Mouse (Mus musculus): Measurements from ENCODE around the gene Gpc1. TPM values are rescaled to one million over a fixed set of nuclear protein-coding genes. Genes with fewer than 3 reads are reported as not detected.

Gpc1 gene
- polyA plus RNA-seq, 1 experiment = 105 TPM

DNA sequence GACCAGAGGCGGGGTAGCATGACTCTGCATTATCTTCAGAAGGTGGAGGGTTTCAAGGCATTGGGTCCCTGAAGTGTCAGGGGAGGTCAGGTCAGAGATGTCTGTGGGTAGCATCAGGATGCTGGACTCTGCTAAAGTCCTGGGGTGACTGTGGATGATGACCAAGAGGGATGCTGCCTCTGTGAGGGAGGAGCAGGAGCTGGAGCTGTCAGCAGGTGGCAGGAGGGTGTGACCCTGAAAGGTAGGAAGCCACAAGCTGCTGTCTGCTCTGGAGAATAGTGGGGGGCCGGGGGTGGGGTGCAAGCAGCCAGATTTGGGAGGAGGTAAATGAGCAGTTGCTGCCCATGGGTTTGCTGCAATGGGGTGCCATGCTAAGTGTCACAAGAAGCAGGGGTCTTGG lies 18.0 kb downstream of the Gpc1 start:
- Histone ChIP-seq H3K4me1 (ENCODE audit: control insufficient read depth, insufficient read depth, low read length) (no peaks in the 10 kb centered on the region), H3K4me3 (ENCODE audit: insufficient read depth, low read length) (no peak overlapping the region), H3K27ac (ENCODE audit: insufficient read depth, low read length) (no peak overlapping the region)
- TF ChIP-seq CTCF (IDR thresholded peaks at IDR 0.05; ENCODE audit: borderline replicate concordance, insufficient read depth, low read length) (peak; percentile 35; the same call in 1 of the 2 replicates), POLR2A (IDR thresholded peaks at IDR 0.05; ENCODE audit: low read depth, low read length) (no peak)

- H3K27ac ChIP-seq (ENCODE audit: insufficient read depth, low read length) = no peak overlapping the region
Observed at GRCm38 (mm10) chr1:92849938-92850574, 18.6 kb downstream of the Gpc1 start.

DNA sequence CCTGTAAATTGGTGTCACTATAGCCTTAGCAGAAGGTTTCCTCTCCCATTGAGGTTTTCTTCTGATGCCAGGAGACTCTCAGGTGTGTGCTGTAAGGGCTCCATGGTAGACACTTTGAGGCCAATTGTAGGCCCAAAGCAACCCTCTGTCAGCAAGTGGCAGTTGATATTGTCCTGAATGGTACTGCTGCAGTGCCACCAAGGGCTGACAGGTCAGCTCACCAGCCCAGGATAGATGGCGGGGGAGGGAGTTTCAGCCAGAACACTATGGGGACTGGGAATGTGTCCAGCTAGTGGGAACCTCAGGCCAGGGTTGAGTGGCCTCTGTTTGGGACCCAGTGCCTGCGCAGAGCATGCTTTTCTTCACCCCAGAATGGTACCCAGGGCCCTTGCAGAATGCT lies 21.0 kb downstream of the Gpc1 start:
- Histone ChIP-seq H3K4me1 (ENCODE audit: control insufficient read depth, insufficient read depth, low read length) (no peaks in the 10 kb centered on the region), H3K27ac (ENCODE audit: insufficient read depth, low read length) (no peak overlapping the region), H3K4me3 (ENCODE audit: insufficient read depth, low read length) (no peak overlapping the region)
- TF ChIP-seq CTCF (IDR thresholded peaks at IDR 0.05; ENCODE audit: borderline replicate concordance, insufficient read depth, low read length) (no peak), POLR2A (IDR thresholded peaks at IDR 0.05; ENCODE audit: low read depth, low read length) (no peak)

More at GRCm38 (mm10) chr1:92849938-92850574, 18.6 kb downstream of the Gpc1 start:
- TF ChIP-seq POLR2A (IDR thresholded peaks at IDR 0.05; ENCODE audit: low read depth, low read length) = no peak
- no peak for TF ChIP-seq CTCF (IDR thresholded peaks at IDR 0.05; ENCODE audit: borderline replicate concordance, insufficient read depth, low read length)
- Histone ChIP-seq H3K4me1 (ENCODE audit: control insufficient read depth, insufficient read depth, low read length) (no peaks in the 10 kb centered on the region), H3K4me3 (ENCODE audit: insufficient read depth, low read length) (no peak overlapping the region)

DNA sequence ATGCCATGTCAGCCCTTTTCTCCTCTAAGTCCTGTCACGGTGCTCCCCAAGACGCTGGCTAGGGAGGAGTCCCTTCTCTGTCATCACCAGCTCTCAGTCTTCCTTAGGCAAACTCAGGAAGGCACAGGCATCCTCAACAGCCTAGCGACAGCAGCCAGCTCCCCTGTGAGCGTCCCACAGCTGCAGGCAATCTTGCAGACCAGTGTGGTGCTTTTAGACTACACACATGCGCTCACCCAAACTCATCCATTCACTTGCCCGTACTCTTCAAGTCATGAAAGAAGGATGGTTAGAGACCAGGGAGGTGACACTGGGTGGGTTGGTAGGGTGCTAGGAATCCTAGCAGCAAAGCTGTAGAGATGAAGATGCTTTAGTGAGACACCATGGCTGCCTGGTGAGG lies 30.1 kb downstream of the Gpc1 start:
- Histone ChIP-seq H3K27ac (ENCODE audit: insufficient read depth, low read length) (no peak overlapping the region), H3K4me1 (ENCODE audit: control insufficient read depth, insufficient read depth, low read length) (no peaks in the 10 kb centered on the region), H3K4me3 (ENCODE audit: insufficient read depth, low read length) (no peak overlapping the region)
- TF ChIP-seq POLR2A (IDR thresholded peaks at IDR 0.05; ENCODE audit: low read depth, low read length) (no peak), CTCF (IDR thresholded peaks at IDR 0.05; ENCODE audit: borderline replicate concordance, insufficient read depth, low read length) (no peak)

DNA sequence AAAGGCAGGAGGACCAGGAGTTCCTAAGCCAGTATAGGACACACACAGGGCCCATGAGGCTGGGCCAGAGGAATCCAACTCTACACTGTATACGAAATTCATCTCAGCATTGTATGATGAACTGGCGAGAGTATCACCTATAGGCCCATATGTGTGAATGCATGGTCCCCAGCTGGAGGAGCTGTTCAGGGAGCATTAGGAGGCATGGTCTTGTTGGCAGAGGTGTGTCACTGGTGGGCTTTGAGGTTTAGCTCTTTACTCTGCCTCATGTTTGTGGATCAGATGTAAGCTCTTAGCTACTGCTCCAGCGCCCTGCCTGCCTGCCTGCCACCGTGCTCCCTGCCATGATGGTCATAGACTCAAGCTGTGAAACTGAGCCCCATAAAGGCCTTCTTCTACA lies 31.8 kb downstream of the Gpc1 start:
- H3K27ac ChIP-seq (ENCODE audit: insufficient read depth, low read length) = no peak overlapping the region
- TF ChIP-seq CTCF (IDR thresholded peaks at IDR 0.05; ENCODE audit: borderline replicate concordance, insufficient read depth, low read length) (no peak), POLR2A (IDR thresholded peaks at IDR 0.05; ENCODE audit: low read depth, low read length) (no peak)
- no peak overlapping the region for H3K4me3 ChIP-seq (ENCODE audit: insufficient read depth, low read length)
- no peaks in the 10 kb centered on the region for H3K4me1 ChIP-seq (ENCODE audit: control insufficient read depth, insufficient read depth, low read length)

- Histone ChIP-seq H3K4me3 (ENCODE audit: insufficient read depth, low read length) (no peak overlapping the region), H3K4me1 (ENCODE audit: control insufficient read depth, insufficient read depth, low read length) (no peaks in the 10 kb centered on the region), H3K27ac (ENCODE audit: insufficient read depth, low read length) (no peak overlapping the region)
- TF ChIP-seq POLR2A (IDR thresholded peaks at IDR 0.05; ENCODE audit: low read depth, low read length) (no peak), CTCF (IDR thresholded peaks at IDR 0.05; ENCODE audit: borderline replicate concordance, insufficient read depth, low read length) (no peak)
Observed at GRCm38 (mm10) chr1:92866170-92866569, 34.7 kb downstream of the Gpc1 start.

DNA sequence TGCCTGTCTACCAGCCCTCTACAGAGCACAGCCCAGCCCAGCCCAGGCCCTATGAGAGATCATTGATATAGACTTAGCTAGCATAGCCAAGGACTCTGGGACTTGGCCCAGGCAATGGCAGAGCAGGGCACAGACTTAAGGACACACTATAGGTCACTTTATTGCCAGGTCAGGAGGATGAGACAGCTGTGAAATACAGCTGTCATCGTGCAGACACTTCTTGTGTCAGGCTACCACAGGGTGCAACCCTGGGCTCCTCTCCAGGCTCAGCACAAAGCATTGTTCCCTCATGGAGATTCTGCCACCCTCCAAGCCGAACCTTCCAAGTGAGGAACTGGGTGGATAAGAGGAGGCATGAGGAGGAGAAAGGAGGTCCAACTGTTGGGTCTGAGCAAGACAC lies 38.5 kb downstream of the Gpc1 start:
- TF ChIP-seq CTCF (IDR thresholded peaks at IDR 0.05; ENCODE audit: borderline replicate concordance, insufficient read depth, low read length) = no peak

GRCm38 (mm10) chr1:92872666-92873065 lies 41.2 kb downstream of the Gpc1 start:
- Histone ChIP-seq H3K27ac (ENCODE audit: insufficient read depth, low read length) (no peak overlapping the region), H3K4me3 (ENCODE audit: insufficient read depth, low read length) (no peak overlapping the region), H3K4me1 (ENCODE audit: control insufficient read depth, insufficient read depth, low read length) (no peaks in the 10 kb centered on the region)
- TF ChIP-seq CTCF (IDR thresholded peaks at IDR 0.05; ENCODE audit: borderline replicate concordance, insufficient read depth, low read length) (no peak), POLR2A (IDR thresholded peaks at IDR 0.05; ENCODE audit: low read depth, low read length) (no peak)

More for the DNA sequence above, 38.5 kb downstream of the Gpc1 start:
- no peak overlapping the region for H3K27ac ChIP-seq (ENCODE audit: insufficient read depth, low read length)
- no peak overlapping the region for H3K4me3 ChIP-seq (ENCODE audit: insufficient read depth, low read length)
- H3K4me1 ChIP-seq (ENCODE audit: control insufficient read depth, insufficient read depth, low read length) = no peaks in the 10 kb centered on the region

DNA sequence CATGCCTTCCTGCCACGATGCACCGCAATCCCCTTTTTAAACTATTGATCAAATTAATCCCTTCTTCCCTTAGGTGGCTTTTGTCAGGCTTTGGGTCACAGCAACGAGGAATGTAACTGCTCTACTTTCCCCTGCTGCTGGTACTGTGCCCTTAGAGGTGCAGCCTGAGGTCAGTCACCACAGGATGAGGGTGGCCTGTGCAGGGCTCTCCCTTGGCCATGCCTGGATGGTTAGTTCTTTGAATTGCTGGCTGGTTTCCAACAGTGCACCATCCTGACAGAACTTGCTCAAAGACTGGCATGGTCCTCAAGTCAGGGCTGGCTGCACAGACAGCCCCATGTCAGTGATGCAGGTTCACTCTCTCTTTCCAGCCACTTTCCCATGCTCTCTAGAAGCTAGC lies 42.6 kb downstream of the Gpc1 start:
- no peak overlapping the region for H3K4me3 ChIP-seq (ENCODE audit: insufficient read depth, low read length)
- H3K27ac ChIP-seq (ENCODE audit: insufficient read depth, low read length) = no peak overlapping the region
- no peaks in the 10 kb centered on the region for H3K4me1 ChIP-seq (ENCODE audit: control insufficient read depth, insufficient read depth, low read length)
- no peak for TF ChIP-seq POLR2A (IDR thresholded peaks at IDR 0.05; ENCODE audit: low read depth, low read length)
- TF ChIP-seq CTCF (IDR thresholded peaks at IDR 0.05; ENCODE audit: borderline replicate concordance, insufficient read depth, low read length) = no peak

- H3K4me1 ChIP-seq (ENCODE audit: control insufficient read depth, insufficient read depth, low read length) = no peaks in the 10 kb centered on the region
- H3K27ac ChIP-seq (ENCODE audit: insufficient read depth, low read length) = no peak overlapping the region
- no peak overlapping the region for H3K4me3 ChIP-seq (ENCODE audit: insufficient read depth, low read length)
- TF ChIP-seq POLR2A (IDR thresholded peaks at IDR 0.05; ENCODE audit: low read depth, low read length) = no peak
- TF ChIP-seq CTCF (IDR thresholded peaks at IDR 0.05; ENCODE audit: borderline replicate concordance, insufficient read depth, low read length) = no peak
Observed at GRCm38 (mm10) chr1:92875360-92876111, 44.1 kb downstream of the Gpc1 start.

All from embryonic fibroblast, embryonic 13.5 days (primary cell).